Mouse (Mus musculus): Measurements from ENCODE around the gene H2-Eb1. TPM values are rescaled to one million over a fixed set of nuclear protein-coding genes. Genes with fewer than 3 reads are reported as not detected.

H2-Eb1 gene
- total RNA-seq, 2 experiments from 2014 or later, result 1.6 to 2.0 TPM

DNA sequence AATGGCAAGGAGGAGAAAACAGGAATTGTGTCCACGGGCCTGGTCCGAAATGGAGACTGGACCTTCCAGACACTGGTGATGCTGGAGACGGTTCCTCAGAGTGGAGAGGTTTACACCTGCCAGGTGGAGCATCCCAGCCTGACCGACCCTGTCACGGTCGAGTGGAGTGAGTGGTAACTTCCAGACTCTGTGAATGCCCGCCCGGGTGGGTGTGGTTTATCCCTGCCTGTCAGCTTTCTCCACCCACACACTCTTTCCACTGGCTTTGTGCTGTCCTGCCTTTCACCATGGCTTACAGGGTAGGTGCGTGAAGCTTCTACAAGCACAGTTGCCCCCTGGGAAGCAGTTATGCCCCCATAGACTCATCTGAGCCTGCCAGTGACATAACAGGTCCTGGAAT is 8.6 kb downstream of the H2-Eb1 start:
- DNase-seq (ENCODE audit: low spot score in 2 of 2), result no peak

- no peak for DNase-seq (ENCODE audit: low spot score in 2 of 2)
Measured at GRCm38 (mm10) chr17:34315512-34315911, 9.8 kb downstream of the H2-Eb1 start.

- no peak for DNase-seq (ENCODE audit: low spot score in 2 of 2)
Measured at GRCm38 (mm10) chr17:34316697-34317096, 11.0 kb downstream of the H2-Eb1 start.

DNA sequence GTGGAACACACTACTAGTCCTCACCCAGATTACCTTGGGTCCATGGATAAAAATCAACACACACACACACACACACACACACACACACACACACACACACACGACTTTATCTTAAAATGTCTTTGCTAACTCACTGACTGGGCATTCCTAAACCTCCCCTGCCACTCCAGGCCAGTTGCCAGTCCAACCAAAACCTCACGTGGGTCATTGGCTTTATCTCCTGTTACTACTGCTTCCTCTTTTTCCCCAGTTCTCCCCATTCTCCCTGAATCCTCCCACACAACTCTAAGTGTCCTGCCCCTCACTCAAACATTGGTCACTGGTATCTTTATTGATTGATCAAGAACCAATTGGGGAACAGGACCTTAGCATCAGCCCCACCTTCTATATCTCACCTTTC is 11.6 kb downstream of the H2-Eb1 start:
- no peak for DNase-seq (ENCODE audit: low spot score in 2 of 2)

DNA sequence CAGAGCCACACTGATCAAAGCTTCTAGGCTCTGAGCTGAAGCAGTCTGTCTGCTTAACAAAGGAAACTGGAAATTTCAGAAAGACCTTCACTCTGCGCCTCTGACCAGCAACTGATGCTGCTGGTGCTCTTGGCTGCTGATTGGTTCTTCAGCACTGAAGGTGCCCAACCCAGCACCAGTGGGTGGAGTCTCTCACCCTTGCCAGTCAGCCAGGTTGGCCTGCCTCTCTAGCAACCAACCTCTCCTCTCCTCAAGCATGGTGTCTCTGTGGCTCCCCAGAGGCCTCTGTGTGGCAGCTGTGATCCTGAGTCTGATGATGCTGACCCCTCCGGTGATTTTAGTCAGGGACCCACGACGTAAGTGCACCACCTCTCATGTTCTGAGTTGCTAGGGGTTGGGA is 19.8 kb downstream of the H2-Eb1 start, which contains the start of gene H2-Eb2:
Gene H2-Eb2 (plus strand): TSS at position 230 of the 400 bp plus-strand sequence.
- DNase-seq (ENCODE audit: low spot score in 2 of 2), result no peak

DNA sequence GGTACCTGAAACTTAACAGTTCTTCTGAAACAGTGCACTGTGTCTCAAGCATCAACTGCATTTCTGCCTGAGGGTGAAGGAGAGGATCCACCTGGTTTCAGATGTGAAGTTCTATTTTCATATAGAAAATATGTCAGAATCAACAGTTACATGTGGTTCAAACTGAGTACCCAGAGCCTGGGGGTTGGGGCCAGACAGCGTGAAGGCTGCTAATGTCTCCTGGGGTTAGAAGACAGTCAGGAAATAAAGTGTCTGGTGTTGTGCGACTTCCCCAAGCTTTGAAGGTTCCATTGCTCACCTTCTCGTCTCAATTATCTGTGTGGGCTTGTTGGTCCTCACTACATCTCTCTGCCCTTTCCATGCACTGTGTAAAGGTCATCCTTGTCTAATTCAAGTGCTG is 20.7 kb downstream of the H2-Eb1 start:
- no peak for DNase-seq (ENCODE audit: low spot score in 2 of 2)

DNA sequence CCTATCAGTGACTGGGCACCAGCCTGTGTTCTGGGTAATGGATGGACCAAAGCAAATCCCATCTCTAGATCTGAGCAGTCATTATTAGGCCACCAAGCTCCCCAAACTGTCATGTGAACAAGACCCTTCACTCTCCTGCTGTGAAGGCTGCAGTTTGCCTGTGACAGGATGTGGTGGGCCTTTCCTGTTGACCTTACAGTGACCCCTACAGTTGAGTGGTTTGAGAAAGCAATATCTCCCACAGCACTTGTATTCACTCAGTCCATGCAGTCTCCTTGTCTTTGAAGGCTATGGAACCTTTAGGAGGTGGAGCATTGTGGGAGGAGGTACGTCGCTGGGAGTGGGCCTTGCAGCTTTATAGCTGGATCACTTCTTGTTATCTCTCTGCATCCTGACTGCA is 24.1 kb downstream of the H2-Eb1 start:
- no peak for DNase-seq (ENCODE audit: low spot score in 2 of 2)

- DNase-seq (ENCODE audit: low spot score in 2 of 2), result no peak
Measured at GRCm38 (mm10) chr17:34331200-34331599, 25.5 kb downstream of the H2-Eb1 start.

DNA sequence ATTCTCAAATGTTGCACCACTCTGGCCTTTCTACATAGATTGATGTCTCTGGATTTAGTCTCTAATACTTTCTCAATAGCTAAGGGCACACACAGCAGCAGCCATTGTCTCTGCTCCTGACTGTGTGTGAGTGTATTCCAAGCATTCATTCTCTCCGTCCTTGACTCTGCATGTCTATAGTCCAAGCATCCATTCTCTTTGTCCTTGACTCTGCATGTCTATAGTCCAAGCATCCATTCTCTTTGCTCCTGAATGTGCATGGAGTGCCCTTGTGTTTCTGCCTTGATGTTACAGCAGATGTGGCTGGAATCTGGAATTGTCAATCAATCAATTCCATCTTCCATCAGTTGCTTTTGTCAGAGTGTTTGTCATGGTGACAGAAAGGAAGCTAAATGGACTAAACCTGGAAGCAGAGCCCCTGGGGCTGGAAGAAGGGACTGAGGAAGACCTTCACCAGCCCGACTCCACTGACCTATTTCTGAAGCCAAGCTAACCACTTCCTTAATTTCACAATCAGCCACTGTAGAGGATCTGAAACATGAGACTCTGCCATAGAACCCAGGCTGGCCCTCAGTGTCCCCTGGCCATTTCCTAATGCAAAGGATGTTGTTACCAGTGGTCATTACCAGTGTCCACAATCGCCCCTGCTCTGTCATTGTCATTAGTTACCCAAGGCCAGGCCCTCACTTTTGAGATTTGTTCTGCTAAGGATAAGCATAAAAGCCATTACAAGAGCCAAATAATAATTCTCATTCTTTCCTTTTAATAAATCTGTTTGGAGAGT is 35.1 kb downstream of the H2-Eb1 start:
- DNase-seq (ENCODE audit: low spot score in 2 of 2), result no peak

GRCm38 (mm10) chr17:34344882-34345281 is 39.2 kb downstream of the H2-Eb1 start:
- no peak for DNase-seq (ENCODE audit: low spot score in 2 of 2)

DNA sequence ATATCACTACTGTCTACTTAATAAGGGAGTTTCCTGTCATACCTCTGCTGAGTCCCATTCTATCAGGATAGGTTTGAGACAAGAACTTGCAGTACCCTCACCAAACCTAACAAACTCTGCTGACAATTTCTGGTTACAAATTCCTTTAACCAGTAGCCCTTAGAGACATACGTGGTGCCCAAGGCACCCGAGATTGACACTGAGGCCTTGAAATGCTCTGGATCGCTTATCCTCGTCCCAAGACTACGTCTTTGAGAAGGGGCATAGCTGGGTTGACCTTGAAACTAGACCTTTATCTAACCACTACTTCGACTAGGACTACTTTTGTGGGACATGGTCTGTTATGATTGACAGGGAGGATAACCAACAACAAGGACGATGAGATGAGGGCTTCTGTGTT is 39.8 kb downstream of the H2-Eb1 start:
- DNase-seq (ENCODE audit: low spot score in 2 of 2), result no peak

GRCm38 (mm10) chr17:34346041-34346440 is 40.4 kb downstream of the H2-Eb1 start:
- DNase-seq (ENCODE audit: low spot score in 2 of 2), result no peak

DNA sequence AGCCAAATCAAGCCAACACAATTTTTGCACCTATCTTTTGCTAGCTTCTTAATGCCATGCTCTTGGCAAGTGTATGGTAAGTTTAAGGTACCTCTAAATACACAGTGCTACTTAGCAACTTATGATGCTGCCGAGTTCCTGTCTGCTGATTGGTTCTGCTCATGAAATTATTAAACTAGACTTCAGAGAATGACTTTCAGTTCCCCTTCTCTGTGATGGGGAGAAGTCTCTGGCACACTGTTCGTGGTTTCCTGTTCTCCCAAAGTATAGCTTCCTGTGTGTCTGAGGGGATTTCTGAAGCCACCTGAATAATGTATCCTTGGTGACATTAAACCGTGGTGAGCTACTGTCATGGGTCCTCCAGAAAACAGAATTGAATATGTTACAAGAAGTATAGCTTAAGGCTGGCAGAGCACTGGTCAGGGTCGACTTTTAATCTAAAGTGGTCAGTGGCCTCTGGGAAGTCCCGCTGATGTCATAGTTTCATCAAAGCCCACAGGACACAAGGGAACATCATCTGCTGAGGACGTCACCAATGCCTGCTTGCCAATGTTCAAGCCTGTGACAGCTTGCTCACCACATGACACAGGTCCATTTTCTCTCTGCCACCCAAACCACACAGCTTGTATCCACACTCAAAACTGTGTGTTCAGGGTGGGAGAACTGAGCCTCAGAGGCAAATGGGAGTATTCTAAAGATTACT is 42.1 kb downstream of the H2-Eb1 start:
- DNase-seq (ENCODE audit: low spot score in 2 of 2), result peak in 1 of 2 experiments; percentile 85

DNA sequence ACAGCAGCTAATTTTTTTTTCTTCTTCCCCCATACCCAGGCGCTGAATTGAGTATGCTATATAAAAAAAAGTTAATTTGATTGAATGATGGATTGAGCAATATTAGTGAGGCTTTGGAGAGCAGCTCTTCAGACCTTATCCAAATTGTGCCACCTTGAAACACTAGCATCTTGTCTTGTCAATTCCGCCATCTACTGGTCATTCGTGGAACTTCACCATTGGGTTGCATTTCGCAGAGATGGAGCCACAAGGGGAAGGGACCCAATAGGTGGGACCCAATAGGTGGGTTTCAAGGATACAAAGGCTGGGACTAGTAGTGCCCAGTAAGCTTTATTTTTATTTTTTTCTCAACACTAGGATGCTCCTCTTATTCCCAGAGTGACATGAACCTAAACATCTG is 43.8 kb downstream of the H2-Eb1 start:
- DNase-seq (ENCODE audit: low spot score in 2 of 2), result peak; percentile 62 to 89

DNA sequence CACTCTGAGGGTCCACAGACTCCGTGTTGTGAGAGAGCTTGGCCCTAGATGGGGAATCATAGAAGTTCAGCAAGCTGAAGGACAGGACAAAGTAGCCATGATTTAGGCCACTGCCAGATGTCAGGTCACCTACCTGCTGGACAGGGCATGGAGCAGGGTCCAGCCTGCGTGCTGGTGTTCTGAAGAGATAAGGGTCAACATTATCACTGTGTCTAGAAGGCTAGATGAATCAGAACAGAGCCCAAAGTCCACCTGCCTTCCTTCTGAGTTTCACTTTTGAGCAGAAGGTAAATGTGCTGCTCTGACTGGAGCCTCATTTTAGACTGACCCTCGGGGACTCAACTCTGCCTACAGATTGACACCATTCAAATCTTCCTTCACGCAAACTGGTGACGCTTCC is 48.9 kb downstream of the H2-Eb1 start, which contains the start of gene Btnl2:
Gene Btnl2 (plus strand): TSS at position 284 of the 400 bp plus-strand sequence.
- DNase-seq (ENCODE audit: low spot score in 2 of 2), result no peak

GRCm38 (mm10) chr17:34354940-34355339 is 49.3 kb downstream of the H2-Eb1 start:
- DNase-seq (ENCODE audit: low spot score in 2 of 2), result no peak

- no peak for DNase-seq (ENCODE audit: low spot score in 2 of 2)
Measured at GRCm38 (mm10) chr17:34362954-34363546, 57.4 kb downstream of the H2-Eb1 start.

DNA sequence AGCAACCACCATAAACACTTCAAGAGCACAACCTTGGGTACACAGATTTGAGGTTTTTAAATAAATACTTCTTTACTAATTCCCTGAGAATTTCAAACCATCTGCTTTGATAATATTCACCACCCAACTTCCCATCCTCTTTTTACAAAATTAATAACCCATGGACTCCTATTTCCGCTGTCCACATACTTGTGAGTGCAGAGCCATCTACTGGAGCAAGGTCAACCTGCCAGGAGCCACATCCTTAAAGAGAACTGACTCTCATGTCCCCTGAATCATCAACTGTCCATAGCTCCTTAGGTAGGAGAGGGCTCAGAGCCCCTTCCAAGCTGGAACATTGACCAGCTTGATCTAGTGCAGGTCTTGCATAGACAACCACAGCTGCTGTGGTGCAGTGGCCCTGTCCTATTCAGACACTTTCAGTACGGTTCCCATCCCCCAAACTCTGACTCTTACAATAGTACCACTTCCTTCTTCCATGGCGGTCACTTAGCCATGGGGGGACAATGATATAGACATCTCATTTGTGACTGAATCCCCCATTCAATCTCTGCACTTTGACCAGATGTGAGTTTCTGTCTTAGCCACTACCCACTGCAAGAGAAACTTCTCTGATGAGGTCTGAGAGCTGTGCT is 58.1 kb downstream of the H2-Eb1 start:
- no peak for DNase-seq (ENCODE audit: low spot score in 2 of 2)

DNA sequence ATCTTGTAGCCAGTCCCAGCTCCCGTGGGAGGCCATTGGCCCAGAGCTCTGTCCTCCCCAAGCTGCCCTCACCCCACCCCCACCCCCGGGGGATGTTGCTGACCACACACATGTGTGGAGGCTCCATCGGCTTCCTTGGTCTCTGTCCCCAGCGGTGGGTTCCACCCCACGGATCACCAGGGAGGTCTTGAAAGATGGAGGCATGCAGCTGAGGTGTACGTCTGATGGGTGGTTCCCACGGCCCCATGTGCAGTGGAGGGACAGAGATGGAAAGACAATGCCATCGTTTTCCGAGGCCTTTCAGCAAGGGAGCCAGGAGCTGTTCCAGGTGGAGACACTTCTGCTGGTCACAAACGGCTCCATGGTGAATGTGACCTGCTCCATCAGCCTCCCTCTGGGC is 59.4 kb downstream of the H2-Eb1 start:
- no peak for DNase-seq (ENCODE audit: low spot score in 2 of 2)

All from layer of hippocampus, adult 18-20 months (tissue).